Mouse (Mus musculus): ENCODE measurements around the gene Fkbp15.

DNA sequence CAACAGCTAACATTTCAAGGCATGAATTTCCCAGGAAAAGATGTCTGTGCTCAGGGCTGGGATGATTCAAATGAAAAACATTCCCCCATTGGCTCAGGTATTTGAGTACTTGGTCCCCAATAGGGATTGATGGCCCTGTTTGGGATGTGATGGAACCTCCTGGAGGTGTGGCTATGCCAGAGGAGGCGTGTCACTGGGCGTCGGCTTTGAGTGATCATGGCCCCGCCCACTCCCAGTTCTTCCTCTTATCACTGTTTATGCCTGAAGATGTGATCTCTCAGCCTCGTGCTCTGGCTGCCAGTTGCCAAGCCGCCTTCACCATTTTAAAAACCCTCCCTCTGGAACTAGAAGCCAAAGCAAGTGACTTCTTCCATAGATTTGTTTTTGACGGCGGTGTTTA lies 105.8 kb downstream of the Fkbp15 start:
- no peak for TF ChIP-seq POLR2A (IDR thresholded peaks at IDR 0.05; ENCODE audit: extremely low read depth, insufficient read depth, low read length)
- no peak for TF ChIP-seq CTCF (IDR thresholded peaks at IDR 0.05; ENCODE audit: low read depth, low read length)
